Mouse (Mus musculus): ENCODE measurements around the gene Slc35f1. TPM values are rescaled to one million over a fixed set of nuclear protein-coding genes. Genes with fewer than 3 reads are reported as not detected.

The Slc35f1 gene
- polyA plus RNA-seq, 2 experiments: 0.01 TPM; not detected in 1

DNA sequence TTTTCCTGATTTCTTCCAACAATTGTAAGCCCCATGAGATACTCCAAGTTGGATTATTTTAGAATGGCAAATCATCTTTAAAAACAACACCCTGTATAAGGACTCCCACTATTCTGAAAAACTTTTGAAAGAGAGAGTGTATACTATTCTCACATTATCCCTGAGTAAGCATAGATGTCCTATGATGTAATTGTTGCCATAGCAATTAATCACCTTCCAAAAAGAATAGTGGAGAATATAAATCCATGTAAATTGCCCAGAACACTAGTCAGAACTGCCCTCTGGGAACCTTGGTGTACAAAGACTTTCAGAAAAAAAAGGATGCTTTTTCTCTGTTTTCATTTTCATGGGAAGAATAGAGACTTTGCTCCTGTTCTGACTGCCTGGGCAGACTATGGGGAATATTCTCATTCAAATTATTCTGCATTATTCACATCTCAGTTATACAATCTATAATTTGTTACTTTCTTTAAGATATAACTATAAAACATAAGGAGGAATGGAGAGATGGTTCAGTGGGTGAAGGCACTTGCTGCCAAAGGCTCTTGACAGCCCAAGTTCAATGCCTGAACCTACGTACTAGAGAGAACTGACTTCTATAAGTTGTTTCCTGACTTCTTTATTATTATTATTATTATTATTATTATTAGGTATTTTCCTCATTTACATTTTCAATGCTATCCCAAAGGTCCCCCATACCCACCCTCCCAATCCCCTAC lies 28.0 kb downstream of the Slc35f1 start:
- Histone ChIP-seq H3K4me1 (replicated peaks; ENCODE audit: control insufficient read depth in 2 of 2, insufficient read depth in 2 of 2, low read length in 1 of 2) (no peaks in the 10 kb centered on the region), H3K9me3 (ENCODE audit: control insufficient read depth, low read length) (no peaks in the 10 kb centered on the region), H3K27me3 (ENCODE audit: control insufficient read depth, insufficient read depth, low read length) (no peaks in the 10 kb centered on the region), H3K27ac (no peak overlapping the region), H3K36me3 (replicated peaks; ENCODE audit: control insufficient read depth, insufficient read depth, low read depth) (no peaks in the 10 kb centered on the region), H3K9ac (replicated peaks) (no peak overlapping the region), H3K4me3 (ENCODE audit: insufficient read depth in 1 of 2, low read depth in 2 of 2, low read length in 2 of 2) (no peak overlapping the region), H3K4me2 (ENCODE audit: low read depth) (no peak overlapping the region)
- WGBS (ENCODE audit: insufficient replicate concordance): 77% methylated on average over 1 of the region's 1 CpGs
- DNase-seq (ENCODE audit: low read depth in 3 of 3, low spot score in 3 of 3): no peak
- ATAC-seq (ENCODE audit: insufficient read depth): no peak
- no peak for TF ChIP-seq CTCF (IDR thresholded peaks at IDR 0.05; ENCODE audit: low read depth)
- TF ChIP-seq EP300 (IDR thresholded peaks at IDR 0.05; ENCODE audit: low read depth): no peak

DNA sequence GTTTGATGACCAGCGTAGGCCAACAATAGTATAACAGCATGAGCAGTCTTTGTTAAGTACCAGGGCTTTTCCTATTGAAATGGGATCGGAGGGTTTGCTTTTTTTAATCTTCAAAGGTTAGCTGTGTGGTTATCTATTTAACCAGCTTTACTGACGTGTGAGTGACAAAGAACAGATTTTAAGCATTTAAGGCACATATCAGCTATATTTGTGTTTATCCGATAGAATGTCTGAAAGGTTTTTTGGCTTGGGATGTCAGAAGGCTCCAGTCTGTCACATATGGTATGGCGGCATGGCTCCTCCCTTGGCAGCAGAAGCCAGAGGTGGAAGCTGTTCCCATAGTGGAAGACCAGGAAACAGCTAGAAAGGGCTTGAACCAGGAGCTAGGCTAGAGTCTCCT lies 36.3 kb downstream of the Slc35f1 start:
- ATAC-seq (ENCODE audit: insufficient read depth): no peak
- WGBS (ENCODE audit: insufficient replicate concordance): 60% methylated on average over 5 of the region's 5 CpGs
- no peak overlapping the region for H3K4me2 ChIP-seq (ENCODE audit: low read depth)
- H3K27me3 ChIP-seq (ENCODE audit: control insufficient read depth, insufficient read depth, low read length): no peaks in the 10 kb centered on the region
- no peak overlapping the region for H3K27ac ChIP-seq
- no peaks in the 10 kb centered on the region for H3K36me3 ChIP-seq (replicated peaks; ENCODE audit: control insufficient read depth, insufficient read depth, low read depth)
- H3K4me3 ChIP-seq (ENCODE audit: insufficient read depth in 1 of 2, low read depth in 2 of 2, low read length in 2 of 2): no peak overlapping the region
- DNase-seq (ENCODE audit: low read depth in 3 of 3, low spot score in 3 of 3): no peak
- TF ChIP-seq EP300 (IDR thresholded peaks at IDR 0.05; ENCODE audit: low read depth): no peak
- TF ChIP-seq CTCF (IDR thresholded peaks at IDR 0.05; ENCODE audit: low read depth): no peak
- no peak overlapping the region for H3K9ac ChIP-seq (replicated peaks)
- H3K4me1 ChIP-seq (replicated peaks; ENCODE audit: control insufficient read depth in 2 of 2, insufficient read depth in 2 of 2, low read length in 1 of 2): no peaks in the 10 kb centered on the region
- no peaks in the 10 kb centered on the region for H3K9me3 ChIP-seq (ENCODE audit: control insufficient read depth, low read length)

DNA sequence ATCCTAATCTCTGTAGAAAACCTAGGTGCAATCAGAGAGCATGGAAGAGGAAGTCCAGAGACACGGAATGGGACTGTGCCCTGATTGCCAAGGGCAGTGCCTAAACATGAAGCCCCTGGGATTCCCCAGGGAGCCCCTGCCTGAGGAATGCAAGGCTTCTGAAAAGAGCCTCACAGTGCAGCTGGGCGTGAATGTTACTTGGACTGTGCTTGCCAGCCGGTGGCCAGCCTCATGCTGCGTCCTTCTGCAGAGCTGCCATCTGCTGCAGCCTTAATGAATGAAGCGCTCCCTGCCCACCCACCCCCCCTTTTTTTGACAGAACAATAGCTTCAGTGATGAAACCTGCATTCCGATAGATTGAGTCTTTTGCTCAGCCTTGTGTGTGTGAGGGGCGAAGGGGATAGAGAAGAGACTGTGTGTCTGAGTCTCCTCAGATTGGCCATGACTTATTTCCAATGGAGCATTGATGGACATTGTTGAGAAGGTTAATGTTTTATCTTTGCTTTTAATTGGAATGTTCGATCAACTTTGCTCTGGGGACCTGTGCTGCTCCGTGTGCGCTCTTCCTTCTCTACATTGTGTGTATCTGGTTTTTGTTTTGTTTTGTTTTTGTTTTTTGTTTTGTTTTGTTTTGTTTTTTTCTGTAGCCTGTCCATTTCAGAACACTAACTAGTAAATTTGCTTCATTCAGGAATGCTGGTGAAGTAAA lies 52.5 kb downstream of the Slc35f1 start:
- no peaks in the 10 kb centered on the region for H3K27me3 ChIP-seq (ENCODE audit: control insufficient read depth, insufficient read depth, low read length)
- ATAC-seq (ENCODE audit: insufficient read depth) (no peak), DNase-seq (ENCODE audit: low read depth in 3 of 3, low spot score in 3 of 3) (no peak)
- no peak overlapping the region for H3K4me2 ChIP-seq (ENCODE audit: low read depth)
- H3K4me1 ChIP-seq (replicated peaks; ENCODE audit: control insufficient read depth in 2 of 2, insufficient read depth in 2 of 2, low read length in 1 of 2): no peaks in the 10 kb centered on the region
- H3K9ac ChIP-seq (replicated peaks): no peak overlapping the region
- WGBS (ENCODE audit: insufficient replicate concordance): 22% methylated on average over 10 of the region's 10 CpGs
- no peaks in the 10 kb centered on the region for H3K36me3 ChIP-seq (replicated peaks; ENCODE audit: control insufficient read depth, insufficient read depth, low read depth)
- H3K9me3 ChIP-seq (ENCODE audit: control insufficient read depth, low read length): no peaks in the 10 kb centered on the region
- H3K27ac ChIP-seq: no peak overlapping the region
- TF ChIP-seq EP300 (IDR thresholded peaks at IDR 0.05; ENCODE audit: low read depth) (no peak), CTCF (IDR thresholded peaks at IDR 0.05; ENCODE audit: low read depth) (no peak)
- no peak overlapping the region for H3K4me3 ChIP-seq (ENCODE audit: insufficient read depth in 1 of 2, low read depth in 2 of 2, low read length in 2 of 2)

DNA sequence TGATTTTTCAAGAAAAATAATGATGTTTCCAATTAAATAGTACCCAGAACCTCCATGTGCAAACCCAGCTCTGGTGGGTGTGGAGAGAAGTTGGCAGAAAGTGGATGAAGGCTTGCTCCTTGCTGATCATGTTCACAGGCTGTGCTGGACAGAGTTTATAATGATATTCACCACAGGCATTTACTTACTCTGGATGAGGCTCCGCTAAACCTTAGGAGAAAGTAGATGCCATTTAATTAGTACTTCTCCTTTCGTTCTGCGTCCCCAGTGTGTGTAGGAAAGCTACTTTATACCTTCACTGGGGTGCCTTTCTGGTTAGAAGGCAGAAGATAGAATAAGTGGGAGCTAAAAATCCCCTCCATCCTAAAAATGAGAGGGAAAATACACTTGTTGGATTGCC lies 53.5 kb downstream of the Slc35f1 start:
- Histone ChIP-seq H3K4me3 (ENCODE audit: insufficient read depth in 1 of 2, low read depth in 2 of 2, low read length in 2 of 2) (no peak overlapping the region), H3K4me2 (ENCODE audit: low read depth) (no peak overlapping the region), H3K36me3 (replicated peaks; ENCODE audit: control insufficient read depth, insufficient read depth, low read depth) (no peaks in the 10 kb centered on the region), H3K9me3 (ENCODE audit: control insufficient read depth, low read length) (no peaks in the 10 kb centered on the region), H3K27me3 (ENCODE audit: control insufficient read depth, insufficient read depth, low read length) (no peaks in the 10 kb centered on the region), H3K27ac (no peak overlapping the region), H3K4me1 (replicated peaks; ENCODE audit: control insufficient read depth in 2 of 2, insufficient read depth in 2 of 2, low read length in 1 of 2) (no peaks in the 10 kb centered on the region), H3K9ac (replicated peaks) (no peak overlapping the region)
- 66% methylated on average over 3 of the region's 3 CpGs for WGBS (ENCODE audit: insufficient replicate concordance)
- ATAC-seq (ENCODE audit: insufficient read depth) (no peak), DNase-seq (ENCODE audit: low read depth in 3 of 3, low spot score in 3 of 3) (no peak)
- TF ChIP-seq EP300 (IDR thresholded peaks at IDR 0.05; ENCODE audit: low read depth) (no peak), CTCF (IDR thresholded peaks at IDR 0.05; ENCODE audit: low read depth) (no peak)

DNA sequence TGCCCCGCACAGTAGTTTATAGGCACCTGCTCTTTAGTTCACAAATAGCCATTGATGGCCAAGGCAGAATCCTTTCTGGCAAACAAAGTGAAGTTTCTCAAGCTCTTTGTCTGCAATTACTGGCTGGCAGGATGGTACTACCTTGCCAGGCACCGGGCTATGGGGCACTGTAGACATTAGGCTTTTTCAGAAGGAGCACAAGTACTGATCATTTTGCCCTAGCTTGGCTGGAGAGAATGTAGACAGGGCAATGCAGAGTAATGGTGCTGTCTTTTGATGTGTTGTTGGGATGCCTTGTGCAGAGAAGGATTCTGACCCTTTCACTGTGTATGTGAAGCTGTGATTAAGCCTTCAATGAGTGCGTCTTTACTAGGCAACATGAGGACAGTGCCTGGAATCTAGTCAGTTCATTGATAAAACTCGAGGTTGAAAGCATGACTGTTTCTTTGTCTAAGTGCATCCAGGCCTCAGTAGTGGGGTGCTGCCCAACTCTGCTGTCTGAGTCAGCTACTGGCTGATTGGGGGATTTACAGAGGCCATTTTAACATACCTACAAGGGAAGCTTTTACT lies 57.8 kb downstream of the Slc35f1 start:
- TF ChIP-seq EP300 (IDR thresholded peaks at IDR 0.05; ENCODE audit: low read depth) (no peak), CTCF (IDR thresholded peaks at IDR 0.05; ENCODE audit: low read depth) (no peak)
- ATAC-seq (ENCODE audit: insufficient read depth): no peak
- 50% methylated on average over 4 of the region's 4 CpGs for WGBS (ENCODE audit: insufficient replicate concordance)

More for the DNA sequence above, 57.8 kb downstream of the Slc35f1 start:
- no peak overlapping the region for H3K4me2 ChIP-seq (ENCODE audit: low read depth)
- H3K27me3 ChIP-seq (ENCODE audit: control insufficient read depth, insufficient read depth, low read length): no peaks in the 10 kb centered on the region
- no peak overlapping the region for H3K27ac ChIP-seq
- H3K4me1 ChIP-seq (replicated peaks; ENCODE audit: control insufficient read depth in 2 of 2, insufficient read depth in 2 of 2, low read length in 1 of 2): no peaks in the 10 kb centered on the region
- no peak overlapping the region for H3K9ac ChIP-seq (replicated peaks)
- H3K36me3 ChIP-seq (replicated peaks; ENCODE audit: control insufficient read depth, insufficient read depth, low read depth): no peaks in the 10 kb centered on the region
- H3K9me3 ChIP-seq (ENCODE audit: control insufficient read depth, low read length): no peaks in the 10 kb centered on the region
- no peak for DNase-seq (ENCODE audit: low read depth in 3 of 3, low spot score in 3 of 3)
- no peak overlapping the region for H3K4me3 ChIP-seq (ENCODE audit: insufficient read depth in 1 of 2, low read depth in 2 of 2, low read length in 2 of 2)

Data from liver, embryonic 14.5 days (tissue).